Mouse (Mus musculus) liver, adult 2 months (tissue): ENCODE data around the gene Ccdc63.

Experiments
- CTCF ChIP-seq: fragments of 200-500 bp; IDR thresholded peaks from 2 replicates; pipeline ENCODE4 v1.5.1; 2011; ENCODE audit warnings: low read depth, low read length, control low read depth
- POLR2A ChIP-seq: fragments of 200-500 bp; IDR thresholded peaks from 2 replicates; pipeline ENCODE4 v1.6.1; 2011; ENCODE audit warnings: low read length, control low read depth; ENCODE audit not compliant: insufficient read depth; ENCODE audit errors: extremely low read depth

GRCm38 (mm10) chr5:122143543-122143942 lies 2.9 kb upstream of the Ccdc63 start:
- TF ChIP-seq CTCF, result no peak
- TF ChIP-seq POLR2A, result no peak
